In genomic region chrX:164092300-164093169, GRCm38 (mm10) we compare ENCODE assay signal across 20 mouse cellular contexts. TPM values are rescaled to one million over a fixed set of nuclear protein-coding genes. Genes with fewer than 3 reads are reported as not detected.
DNase-seq lines count a peak whose midpoint lies in the region; ATAC-seq lines count a peak whose summit lies in the region.
"Had no signal": no experiment of that assay in that cellular context is flagged by ENCODE, and none has a peak within 500 bp of the region (broad histone marks: within the 10 kb centered on the region; RNA-seq: fewer than 3 reads in every experiment).

No protein-coding gene starts in this region.

- H3K27me3 ChIP-seq in limb, embryonic 13.5 days, result peaks cover 47% of the 10 kb centered on the region
- peaks cover 90% of the 10 kb centered on the region for H3K27me3 ChIP-seq in limb, embryonic 10.5 days (ENCODE audit: low read depth, poor library complexity, severe bottlenecking)
- H3K27me3 ChIP-seq in midbrain, embryonic 11.5 days (ENCODE audit: control insufficient read depth, insufficient read depth, low read length), result peaks cover 15% of the 10 kb centered on the region
- H3K27me3 ChIP-seq: forebrain, embryonic 15.5 days; heart, embryonic 15.5 days had no signal

- no peak overlapping the region for H3K4me2 ChIP-seq in limb, embryonic 13.5 days (replicated peaks)
- no peak overlapping the region for H3K4me2 ChIP-seq in midbrain, embryonic 11.5 days
- H3K4me2 ChIP-seq: forebrain, embryonic 15.5 days; heart, embryonic 15.5 days had no signal

- H3K4me1 ChIP-seq in limb, embryonic 13.5 days, result no peaks in the 10 kb centered on the region
- H3K4me1 ChIP-seq in limb, embryonic 10.5 days, result no peaks in the 10 kb centered on the region
- no peaks in the 10 kb centered on the region for H3K4me1 ChIP-seq in midbrain, embryonic 11.5 days (ENCODE audit: control insufficient read depth, insufficient read depth, low read length)
- H3K4me1 ChIP-seq: forebrain, embryonic 15.5 days; heart, embryonic 15.5 days had no signal

- ATAC-seq in limb, embryonic 13.5 days (ENCODE audit: low FRiP score, low read depth), result peak; percentile 72; the same call in 1 of the 2 replicates
- no peak for ATAC-seq in midbrain, embryonic 11.5 days (ENCODE audit: low FRiP score)
- ATAC-seq: forebrain, embryonic 15.5 days; hindbrain, postnatal 0 days had no signal

- no peak overlapping the region for H3K9ac ChIP-seq in limb, embryonic 13.5 days
- no peak overlapping the region for H3K9ac ChIP-seq in midbrain, embryonic 11.5 days (ENCODE audit: low read length)
- H3K9ac ChIP-seq: forebrain, embryonic 15.5 days; heart, embryonic 15.5 days had no signal

- H3K36me3 ChIP-seq in limb, embryonic 13.5 days, result no peaks in the 10 kb centered on the region
- no peaks in the 10 kb centered on the region for H3K36me3 ChIP-seq in limb, embryonic 10.5 days
- H3K36me3 ChIP-seq in midbrain, embryonic 11.5 days (ENCODE audit: control insufficient read depth, insufficient read depth, low read length), result no peaks in the 10 kb centered on the region
- H3K36me3 ChIP-seq: forebrain, embryonic 15.5 days; heart, embryonic 15.5 days had no signal

- WGBS in limb, embryonic 13.5 days, result 42% methylated on average over 7 of the region's 7 CpGs
- 46% methylated on average over 7 of the region's 7 CpGs for WGBS in limb, embryonic 10.5 days
- WGBS in midbrain, embryonic 11.5 days, result 58% methylated on average over 7 of the region's 7 CpGs

- H3K4me3 ChIP-seq in limb, embryonic 13.5 days, result no peak overlapping the region
- H3K4me3 ChIP-seq in limb, embryonic 10.5 days, result no peak overlapping the region
- no peak overlapping the region for H3K4me3 ChIP-seq in midbrain, embryonic 11.5 days (ENCODE audit: low read depth, low read length)
- H3K4me3 ChIP-seq: forebrain, embryonic 15.5 days; heart, embryonic 15.5 days had no signal

- DNase-seq in embryo, embryonic 10 days (ENCODE audit: low spot score), result peak; percentile 5
- no peak for DNase-seq in embryo, embryonic 9.5 days (ENCODE audit: extremely low spot score)
- DNase-seq in limb, embryonic 10.5 days (ENCODE audit: low spot score), result no peak
- peak; percentile 6 for DNase-seq in urinary bladder, postnatal 14 days (ENCODE audit: low spot score)
- DNase-seq in urinary bladder, postnatal 4 days (ENCODE audit: low spot score in 2 of 2), result no peak
- peak; percentile 44 for DNase-seq in yolk sac, embryonic 10.5 days (ENCODE audit: low spot score)
- no peak for DNase-seq in midbrain, embryonic 11.5 days (ENCODE audit: low spot score, missing footprints)
- DNase-seq: adrenal gland, postnatal 14 days; cerebellum, adult 9-11 months; gastrocnemius, postnatal 10 days; layer of hippocampus, adult 9-11 months; retina, postnatal 1 day; thymus, postnatal 36 days had no signal

- H3K9me3 ChIP-seq in limb, embryonic 13.5 days, result no peaks in the 10 kb centered on the region
- no peaks in the 10 kb centered on the region for H3K9me3 ChIP-seq in limb, embryonic 10.5 days (replicated peaks)
- H3K9me3 ChIP-seq in midbrain, embryonic 11.5 days (ENCODE audit: control insufficient read depth, low read length), result no peaks in the 10 kb centered on the region
- H3K9me3 ChIP-seq: forebrain, embryonic 15.5 days; heart, embryonic 15.5 days had no signal

- H3K27ac ChIP-seq in limb, embryonic 13.5 days, result no peak overlapping the region
- no peak overlapping the region for H3K27ac ChIP-seq in limb, embryonic 10.5 days
- H3K27ac ChIP-seq in midbrain, embryonic 11.5 days (ENCODE audit: low read depth, low read length), result no peak overlapping the region
- H3K27ac ChIP-seq: forebrain, embryonic 15.5 days; heart, embryonic 15.5 days; hindbrain, postnatal 0 days; stomach, postnatal 0 days had no signal

RNA-seq across cellular contexts. Expression of gene Cltrn, which starts 3.9 kb away (rescaled TPM):
- polyA plus RNA-seq in limb, embryonic 13.5 days (2015; fragmentation: Nextera tagmentation; extraction: Ambion mirVana), result 0.19 TPM in 1 of 2 replicates, not detected in the other
- polyA plus RNA-seq in limb, embryonic 10.5 days (2016; fragmentation: Nextera tagmentation; extraction: Ambion mirVana), result 0.26 and 0.31 TPM in 2 replicates
- polyA plus RNA-seq in midbrain, embryonic 11.5 days (2014; fragmentation: Nextera tagmentation; extraction: Ambion mirVana), result 0.34 TPM in 1 of 2 replicates, not detected in the other
- polyA plus RNA-seq: heart, embryonic 15.5 days; hindbrain, postnatal 0 days; neural tube, embryonic 14.5 days; spleen, adult 2 months had no signal

RNA-seq across cellular contexts. Expression of gene Siah1b, which starts 16.2 kb away (rescaled TPM):
- 27.8 and 29.0 TPM in 2 replicates for polyA plus RNA-seq in limb, embryonic 13.5 days (2015; fragmentation: Nextera tagmentation; extraction: Ambion mirVana)
- 49.5 and 55.1 TPM in 2 replicates for polyA plus RNA-seq in limb, embryonic 10.5 days (2016; fragmentation: Nextera tagmentation; extraction: Ambion mirVana)
- polyA plus RNA-seq in midbrain, embryonic 11.5 days (2014; fragmentation: Nextera tagmentation; extraction: Ambion mirVana), result 49.8 and 50.9 TPM in 2 replicates

RNA-seq across cellular contexts. Expression of gene Ace2, which starts 46.6 kb away (rescaled TPM):
- polyA plus RNA-seq in limb, embryonic 13.5 days (2015; fragmentation: Nextera tagmentation; extraction: Ambion mirVana), result 0.60 and 1.1 TPM in 2 replicates
- 0.04 and 0.14 TPM in 2 replicates for polyA plus RNA-seq in limb, embryonic 10.5 days (2016; fragmentation: Nextera tagmentation; extraction: Ambion mirVana)
- 0.11 and 0.15 TPM in 2 replicates for polyA plus RNA-seq in midbrain, embryonic 11.5 days (2014; fragmentation: Nextera tagmentation; extraction: Ambion mirVana)
- polyA plus RNA-seq: spleen, adult 2 months had no signal

Comparison
In these comparisons a context has a peak if more than half of its experiments do, and no peak if none do; other contexts are left out.
1. DNase-seq: peak in embryo, embryonic 10 days (single experiment), urinary bladder, postnatal 14 days (single experiment) and yolk sac, embryonic 10.5 days (single experiment); none in embryo, embryonic 9.5 days (single experiment), limb, embryonic 10.5 days (single experiment), urinary bladder, postnatal 4 days (0 of 2) and midbrain, embryonic 11.5 days (single experiment).